Mouse (Mus musculus) intestine, embryonic 14.5 days (tissue): ENCODE data around the gene Leo1. TPM values are rescaled to one million over a fixed set of nuclear protein-coding genes. Genes with fewer than 3 reads are reported as not detected.

Source experiments
- ATAC-seq: fragments of 200-750 bp; cut with Nextera tagmentation; replicated peaks from 2 replicates; pipeline ENCODE4 v1.8.0; 2017; ENCODE audit warnings: low read depth, moderate number of reproducible peaks, moderate TSS enrichment, moderate library complexity; ENCODE audit not compliant: low FRiP score, low TSS enrichment
- DNase-seq: peaks from one replicate; pipeline ENCODE4 v3.0.0-alpha.2; 2018; ENCODE audit warnings: low spot score
- H3K27ac ChIP-seq: fragments of 300-500 bp; sonication (generic); 2 replicates; pipeline ENCODE4 v1.5.1; 2014; ENCODE audit warnings: low read depth, mild to moderate bottlenecking, control low read depth
- H3K27me3 ChIP-seq: fragments of 300-500 bp; sonication (generic); replicated peaks from 2 replicates; pipeline ENCODE4 v1.6.1; 2014; ENCODE audit warnings: low read length, control low read depth; ENCODE audit not compliant: control insufficient read depth, insufficient read depth
- H3K36me3 ChIP-seq: fragments of 300-500 bp; sonication (generic); 2 replicates; pipeline ENCODE4 v1.6.1; 2014; ENCODE audit warnings: low read length, control low read depth; ENCODE audit not compliant: control insufficient read depth, insufficient read depth
- H3K4me1 ChIP-seq: fragments of 300-500 bp; sonication (generic); replicated peaks from 2 replicates; pipeline ENCODE4 v1.6.1; 2014; ENCODE audit warnings: low read length, control low read depth, mixed read lengths; ENCODE audit not compliant: control insufficient read depth, insufficient read depth
- H3K4me2 ChIP-seq: fragments of 300-500 bp; sonication (generic); 2 replicates; pipeline ENCODE4 v1.6.1; 2014; ENCODE audit warnings: low read length
- H3K4me3 ChIP-seq: fragments of 300-500 bp; sonication (generic); 2 replicates; pipeline ENCODE4 v1.5.1; 2014; ENCODE audit warnings: low read depth, low read length, control low read depth, mixed read lengths
- H3K9ac ChIP-seq: fragments of 300-500 bp; sonication (generic); 2 replicates; pipeline ENCODE4 v1.6.1; 2014; ENCODE audit warnings: mild to moderate bottlenecking, low read length
- H3K9me3 ChIP-seq: fragments of 300-500 bp; sonication (generic); 2 replicates; pipeline ENCODE4 v1.6.1; 2016; ENCODE audit warnings: low read length, control low read depth; ENCODE audit not compliant: control insufficient read depth
- WGBS: fragments of 180-500 bp; shearing (Covaris S2); extraction: QIAGEN DNeasy Blood & Tissue Kit; methylation state at CpG from one replicate; pipeline ENCODE4 v1.1.7; 2014; 5-methylcytosine and 5-hydroxymethylcytosine counted together
- polyA plus RNA-seq: library from polyadenylated mRNA; unstranded; fragments of >200 nt; fragmentation: Nextera tagmentation; extraction: Ambion mirVana; gene quantifications from 2 replicates; pipeline ENCODE4 v1.2.1, GENCODE M21; 2014

Gene Leo1
- polyA plus RNA-seq, 1 experiment from 2014 or later, result 35.3 TPM

- Histone ChIP-seq H3K9me3 (no peaks in the 10 kb centered on the region), H3K27ac (no peak overlapping the region), H3K27me3 (no peaks in the 10 kb centered on the region), H3K4me1 (no peaks in the 10 kb centered on the region), H3K9ac (no peak overlapping the region), H3K4me3 (no peak overlapping the region), H3K36me3 (no peaks in the 10 kb centered on the region), H3K4me2 (no peak overlapping the region)
- DNase-seq, result no peak
- ATAC-seq, result no peak
- WGBS, result 85% methylated on average over 3 of the region's 3 CpGs
These were observed 19.1 kb upstream of the Leo1 start for GRCm38 (mm10) chr9:75422251-75422691.

- Histone ChIP-seq H3K4me3 (no peak overlapping the region), H3K9ac (no peak overlapping the region), H3K4me1 (no peaks in the 10 kb centered on the region), H3K36me3 (no peaks in the 10 kb centered on the region), H3K4me2 (no peak overlapping the region), H3K9me3 (no peaks in the 10 kb centered on the region), H3K27ac (no peak overlapping the region), H3K27me3 (no peaks in the 10 kb centered on the region)
- DNase-seq (no peak), ATAC-seq (no peak)
- WGBS, result 60% methylated on average over 5 of the region's 5 CpGs
These were observed 17.6 kb upstream of the Leo1 start for GRCm38 (mm10) chr9:75423683-75424082.

- Histone ChIP-seq H3K9ac (no peak overlapping the region), H3K9me3 (no peaks in the 10 kb centered on the region), H3K4me3 (no peak overlapping the region), H3K4me1 (no peaks in the 10 kb centered on the region), H3K36me3 (no peaks in the 10 kb centered on the region), H3K4me2 (no peak overlapping the region), H3K27ac (no peak overlapping the region), H3K27me3 (no peaks in the 10 kb centered on the region)
- DNase-seq (no peak), ATAC-seq (no peak)
- 66% methylated on average over 6 of the region's 6 CpGs for WGBS
These were observed 16.8 kb upstream of the Leo1 start for GRCm38 (mm10) chr9:75424358-75425150.

- DNase-seq (no peak), ATAC-seq (no peak)
- no peaks in the 10 kb centered on the region for H3K4me1 ChIP-seq
- no peak overlapping the region for H3K4me2 ChIP-seq
- no peaks in the 10 kb centered on the region for H3K9me3 ChIP-seq
- no peak overlapping the region for H3K27ac ChIP-seq
- WGBS, result 72% methylated on average over 7 of the region's 7 CpGs
- no peaks in the 10 kb centered on the region for H3K36me3 ChIP-seq
- H3K4me3 ChIP-seq, result no peak overlapping the region
- H3K27me3 ChIP-seq, result no peaks in the 10 kb centered on the region
- no peak overlapping the region for H3K9ac ChIP-seq
These were observed 15.4 kb upstream of the Leo1 start for GRCm38 (mm10) chr9:75425796-75426391.

- Histone ChIP-seq H3K4me2 (no peak overlapping the region), H3K9ac (no peak overlapping the region), H3K27ac (no peak overlapping the region), H3K9me3 (no peaks in the 10 kb centered on the region), H3K27me3 (no peaks in the 10 kb centered on the region), H3K36me3 (no peaks in the 10 kb centered on the region), H3K4me3 (no peak overlapping the region), H3K4me1 (no peaks in the 10 kb centered on the region)
- ATAC-seq (no peak), DNase-seq (no peak)
- WGBS, result 81% methylated on average over 9 of the region's 9 CpGs
These were observed 13.7 kb upstream of the Leo1 start for GRCm38 (mm10) chr9:75427366-75428273.

GRCm38 (mm10) chr9:75428274-75428600 lies 13.1 kb upstream of the Leo1 start:
- no peak for ATAC-seq
- WGBS, result 64% methylated on average over 2 of the region's 2 CpGs
- H3K36me3 ChIP-seq, result no peaks in the 10 kb centered on the region
- no peak overlapping the region for H3K4me3 ChIP-seq
- no peaks in the 10 kb centered on the region for H3K27me3 ChIP-seq
- no peak overlapping the region for H3K27ac ChIP-seq
- no peak for DNase-seq
- no peaks in the 10 kb centered on the region for H3K4me1 ChIP-seq
- no peak overlapping the region for H3K9ac ChIP-seq
- no peaks in the 10 kb centered on the region for H3K9me3 ChIP-seq
- no peak overlapping the region for H3K4me2 ChIP-seq

GRCm38 (mm10) chr9:75429040-75429439 lies 12.3 kb upstream of the Leo1 start:
- Histone ChIP-seq H3K4me1 (no peaks in the 10 kb centered on the region), H3K27me3 (no peaks in the 10 kb centered on the region), H3K27ac (no peak overlapping the region), H3K36me3 (no peaks in the 10 kb centered on the region), H3K4me2 (no peak overlapping the region), H3K9me3 (no peaks in the 10 kb centered on the region), H3K9ac (no peak overlapping the region), H3K4me3 (no peak overlapping the region)
- DNase-seq, result no peak
- 97% methylated on average over 2 of the region's 2 CpGs for WGBS
- no peak for ATAC-seq

- Histone ChIP-seq H3K36me3 (no peaks in the 10 kb centered on the region), H3K27ac (no peak overlapping the region), H3K4me1 (no peaks in the 10 kb centered on the region), H3K9ac (no peak overlapping the region), H3K27me3 (no peaks in the 10 kb centered on the region), H3K4me3 (no peak overlapping the region), H3K9me3 (no peaks in the 10 kb centered on the region), H3K4me2 (no peak overlapping the region)
- DNase-seq, result no peak
- no peak for ATAC-seq
- 80% methylated on average over 1 of the region's 1 CpGs for WGBS
These were observed 11.7 kb upstream of the Leo1 start for GRCm38 (mm10) chr9:75429657-75430056.
